Mouse (Mus musculus): ENCODE data around the gene Iqgap3.
A peak's percentile ranks its signal among the peaks of the same experiment; 100 is the strongest.

Iqgap3 gene

DNA sequence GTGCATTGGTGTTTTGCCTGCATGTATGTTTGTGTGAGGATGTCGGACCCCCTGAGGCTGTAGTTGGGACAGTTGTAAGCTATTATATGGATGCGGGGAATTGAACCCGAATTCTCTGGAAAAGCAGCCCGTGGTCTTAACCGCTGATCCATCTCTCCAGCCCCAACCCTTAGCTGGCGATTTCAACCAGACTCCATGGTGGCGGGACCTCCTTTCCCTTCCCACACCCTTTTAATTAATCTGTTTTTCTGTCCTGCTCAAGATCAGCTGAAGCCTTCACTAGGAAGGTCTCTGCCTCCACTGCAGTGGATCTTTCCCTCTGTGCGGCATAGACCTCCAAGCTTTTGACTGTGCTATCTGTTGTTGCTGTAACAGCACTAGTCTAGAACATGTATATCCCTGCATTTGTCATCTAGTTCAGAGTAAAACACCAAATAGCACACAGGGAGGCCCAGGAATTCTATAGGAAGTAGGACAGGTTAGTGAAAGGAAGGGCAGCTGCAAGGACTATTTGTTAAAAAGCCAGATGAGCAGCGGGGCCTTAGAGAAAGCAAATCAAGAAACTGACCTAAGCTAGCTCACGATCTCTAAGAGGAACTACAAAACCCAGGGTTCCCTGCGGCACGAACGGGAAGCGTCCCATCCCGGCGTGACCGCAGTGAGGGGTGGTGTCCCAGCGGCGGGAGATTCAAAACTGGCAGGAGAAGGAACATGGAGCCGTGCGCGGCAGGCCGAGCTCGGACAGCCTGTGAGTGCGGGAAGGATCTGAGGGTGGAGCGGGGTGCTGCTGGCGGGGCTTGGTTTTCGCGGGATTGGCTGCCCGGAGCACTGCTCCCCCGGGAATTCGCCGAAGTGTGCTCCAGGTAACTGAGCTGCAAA lies at the start of gene Iqgap3:
Iqgap3 (plus strand) TSS at position 627 of the 879 bp plus-strand sequence.
- DNase-seq (ENCODE audit: low spot score): peak; percentile 71

GRCm38 (mm10) chr3:88033506-88033905 lies 48.3 kb upstream of the Iqgap3 start:
- no peak for DNase-seq (ENCODE audit: low spot score)

DNA sequence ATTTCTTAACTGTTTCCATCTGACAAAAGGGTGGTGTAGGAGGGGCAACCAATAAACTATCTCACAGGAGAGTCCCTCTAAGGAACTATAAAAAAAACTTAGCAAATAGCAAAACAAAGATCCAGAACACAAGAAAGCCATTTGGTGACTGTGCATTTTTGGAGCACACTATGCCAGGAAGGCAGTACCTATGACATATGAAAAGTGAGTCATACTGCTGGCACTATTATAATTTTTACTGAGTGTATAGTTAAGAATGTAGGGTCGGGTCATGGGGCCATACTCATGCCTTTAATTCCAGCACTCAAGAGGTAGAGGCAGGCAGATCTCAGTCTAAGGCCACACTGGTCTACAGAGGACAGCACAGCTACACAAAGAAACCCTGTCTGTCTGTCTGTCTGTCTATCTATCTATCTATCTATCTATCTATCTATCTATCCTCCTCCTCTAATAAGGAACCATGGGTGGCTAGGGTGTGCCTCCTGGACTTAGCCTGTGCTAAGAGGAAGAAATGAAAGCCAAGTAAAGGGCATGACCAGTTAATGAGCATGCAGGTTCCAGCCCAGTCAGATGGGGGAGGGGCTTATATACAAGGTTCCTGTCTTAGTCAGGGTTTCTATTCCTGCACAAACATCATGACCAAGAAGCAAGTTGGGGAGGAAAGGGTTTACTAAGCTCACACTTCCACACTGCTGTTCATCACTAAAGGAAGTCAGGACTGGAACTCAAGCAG lies 46.0 kb upstream of the Iqgap3 start:
- DNase-seq (ENCODE audit: low spot score): no peak

DNA sequence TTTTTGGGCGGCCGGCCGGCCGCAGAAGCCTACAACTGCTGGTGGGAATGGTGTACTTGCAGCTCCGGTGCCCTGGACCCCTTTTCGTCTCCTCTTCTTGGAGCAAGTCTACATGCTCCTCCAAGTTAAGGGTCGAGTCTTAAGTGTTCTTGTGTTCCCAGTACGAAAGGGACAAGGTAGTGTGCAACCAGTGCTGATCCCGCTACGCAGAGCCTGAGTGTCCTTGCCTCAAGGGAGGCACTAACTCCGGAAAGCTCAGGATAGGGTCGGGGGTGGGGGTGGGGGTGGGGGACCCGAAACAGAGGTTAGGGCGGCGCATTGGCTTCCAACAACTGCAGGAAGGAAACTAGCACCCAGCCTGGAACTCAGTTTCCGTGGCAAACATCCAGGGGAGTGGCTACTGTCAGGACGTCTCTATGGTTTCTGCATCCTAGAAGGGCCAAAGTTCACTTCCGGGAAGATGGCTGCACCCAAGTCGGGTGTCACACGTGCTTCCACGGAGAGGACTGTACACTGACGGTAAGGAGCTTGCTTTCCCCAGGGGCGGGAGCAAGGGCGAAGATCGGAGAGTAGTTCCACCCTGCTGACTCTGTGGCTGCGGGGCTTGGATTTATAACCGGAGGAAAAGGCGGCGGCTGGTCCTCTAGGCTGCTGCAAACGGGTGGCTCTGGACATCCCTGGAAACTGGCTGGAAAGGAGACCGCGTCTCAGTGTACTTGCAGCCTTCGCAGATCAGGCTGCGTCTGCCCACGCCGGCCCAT lies 38.9 kb upstream of the Iqgap3 start, which contains the start of gene Gpatch4:
Gpatch4 (plus strand) TSS at position 448 of the 761 bp plus-strand sequence.
- DNase-seq (ENCODE audit: low spot score): peak; percentile 49

DNA sequence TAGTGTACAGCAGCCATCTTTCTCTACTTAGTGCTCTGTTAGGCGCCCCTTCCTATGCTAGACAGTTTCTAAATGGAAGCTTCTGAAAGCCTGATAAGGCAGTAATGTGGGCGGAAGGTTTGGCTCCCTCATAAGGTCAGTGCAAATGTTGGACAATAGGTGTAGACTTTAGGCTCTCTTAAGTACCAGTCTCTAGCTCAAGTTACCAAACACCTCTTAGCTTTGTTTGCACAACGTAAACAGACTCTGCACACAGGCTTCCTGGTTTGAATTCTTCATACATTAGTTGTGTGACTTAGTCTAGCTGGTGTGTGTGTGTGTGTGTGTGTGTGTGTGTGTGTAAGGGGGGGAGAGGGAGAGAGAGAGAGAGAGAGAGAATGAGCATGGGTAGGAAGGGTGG lies 32.2 kb upstream of the Iqgap3 start:
- DNase-seq (ENCODE audit: low spot score): no peak

- DNase-seq (ENCODE audit: low spot score): no peak
Observed at GRCm38 (mm10) chr3:88057030-88057429, 24.7 kb upstream of the Iqgap3 start.

DNA sequence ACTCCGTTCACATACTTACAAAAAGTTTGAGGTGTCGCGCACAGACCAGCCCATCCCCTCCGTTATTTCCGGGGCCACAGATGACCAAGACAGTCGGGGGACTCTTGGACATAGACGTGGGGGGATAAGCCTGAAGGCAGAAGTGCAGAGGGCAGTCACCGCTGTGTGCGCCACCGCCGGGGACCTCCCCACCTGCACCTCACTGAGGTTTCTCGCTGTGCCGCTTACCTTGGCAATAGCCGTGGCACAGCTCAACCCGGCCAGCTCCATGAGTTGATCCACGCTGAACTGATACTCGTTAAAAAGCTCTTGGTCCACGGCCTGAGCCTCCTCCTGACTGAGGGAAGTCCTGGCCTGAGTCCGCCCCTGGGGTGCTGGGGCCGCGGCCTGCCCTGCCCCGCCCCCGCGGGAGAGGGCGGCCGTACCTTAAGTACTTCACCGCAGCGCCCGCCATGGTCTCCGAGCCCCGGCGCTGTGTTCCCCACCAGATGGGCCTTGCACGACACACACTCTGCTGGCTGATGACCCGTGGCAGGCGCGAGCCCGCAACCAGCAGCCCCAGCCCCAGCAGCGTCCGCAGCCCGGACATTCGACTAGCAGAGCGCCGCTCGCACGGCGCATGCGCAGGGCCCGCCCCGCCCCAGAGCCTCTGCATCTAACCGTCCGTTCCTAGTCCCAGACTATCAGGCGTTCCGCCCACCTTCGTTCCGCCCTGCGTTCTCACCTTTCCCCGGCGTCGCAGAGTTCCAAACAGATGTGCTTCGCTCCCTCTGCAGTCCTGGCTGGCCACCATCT lies 23.7 kb upstream of the Iqgap3 start, which contains the start of gene Naxe:
Naxe (minus strand) TSS at position 594 of the 795 bp plus-strand sequence.
- peak; percentile 68 for DNase-seq (ENCODE audit: low spot score)

DNA sequence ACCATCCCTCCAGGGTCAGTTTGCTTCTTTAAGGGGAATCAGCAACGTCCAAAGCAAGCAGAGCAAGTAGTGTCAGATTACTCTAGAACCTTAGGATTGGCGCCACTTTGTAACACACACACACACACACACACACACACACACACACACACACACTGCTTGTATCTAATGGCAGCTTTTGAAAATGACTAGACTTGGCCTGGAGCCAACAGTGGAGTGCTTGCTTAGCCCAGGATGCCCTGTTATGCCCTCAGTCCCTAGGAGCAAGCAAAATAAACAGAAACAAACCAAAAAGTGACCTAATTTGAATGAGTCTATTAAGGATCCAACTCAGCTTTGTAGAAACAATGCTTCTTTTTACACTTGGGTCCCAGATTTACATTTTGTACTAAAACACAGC lies 13.4 kb upstream of the Iqgap3 start:
- no peak for DNase-seq (ENCODE audit: low spot score)

- DNase-seq (ENCODE audit: low spot score): peak; percentile 82
Observed at GRCm38 (mm10) chr3:88071783-88072182, 10.0 kb upstream of the Iqgap3 start.

GRCm38 (mm10) chr3:88073631-88074030 lies 8.1 kb upstream of the Iqgap3 start:
- DNase-seq (ENCODE audit: low spot score): no peak

GRCm38 (mm10) chr3:88074351-88074750 lies 7.4 kb upstream of the Iqgap3 start:
- DNase-seq (ENCODE audit: low spot score): no peak

DNA sequence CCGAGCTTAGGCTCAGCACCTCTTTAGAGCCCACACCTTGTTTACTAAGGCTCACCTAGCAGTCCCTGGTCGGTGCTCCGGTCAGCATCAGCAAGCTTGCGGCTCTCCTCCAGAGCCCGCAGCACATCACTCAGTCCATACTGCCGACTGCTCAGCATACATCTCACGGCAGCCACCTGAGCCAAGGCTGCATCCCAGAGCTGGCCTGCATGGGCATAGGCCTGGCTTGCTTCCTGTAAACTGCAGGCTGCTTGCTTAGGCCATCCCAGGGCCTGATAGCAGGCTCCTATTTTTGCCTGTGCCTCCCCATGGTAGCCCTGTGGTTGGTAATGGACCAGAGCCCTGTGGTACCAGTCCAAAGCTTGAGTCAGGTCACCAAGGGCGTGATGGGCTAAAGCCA lies 7.0 kb upstream of the Iqgap3 start:
- no peak for DNase-seq (ENCODE audit: low spot score)

- DNase-seq (ENCODE audit: low spot score): no peak
Observed at GRCm38 (mm10) chr3:88077441-88077840, 4.3 kb upstream of the Iqgap3 start.

- DNase-seq (ENCODE audit: low spot score): no peak
Observed at GRCm38 (mm10) chr3:88078204-88078603, 3.6 kb upstream of the Iqgap3 start, which contains the start of gene Ttc24. Ttc24 (minus strand) TSS chr3:88078304.

- DNase-seq (ENCODE audit: low spot score): no peak
Observed at GRCm38 (mm10) chr3:88082224-88082618, 450 bp downstream of the Iqgap3 start.

DNA sequence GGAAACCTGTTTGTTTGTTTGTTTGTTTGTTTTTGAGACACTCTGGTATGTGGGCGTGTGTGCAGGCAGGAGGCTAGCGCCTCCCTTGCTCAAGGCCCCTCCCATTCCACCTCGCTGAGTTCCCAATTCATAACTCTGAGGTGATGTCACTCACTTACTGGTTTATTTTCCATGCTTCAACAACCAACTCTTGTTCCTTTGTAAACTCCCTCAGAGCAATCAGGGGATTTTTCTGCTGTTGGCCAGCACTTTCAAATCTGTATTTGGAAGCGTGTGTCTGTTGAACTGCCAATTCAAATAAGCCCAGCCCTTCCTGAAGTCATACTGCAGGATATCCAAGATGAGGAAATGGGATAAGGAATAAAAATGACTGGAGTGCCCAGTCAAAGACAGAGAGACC lies 892 bp downstream of the Iqgap3 start:
- DNase-seq (ENCODE audit: low spot score): no peak

DNA sequence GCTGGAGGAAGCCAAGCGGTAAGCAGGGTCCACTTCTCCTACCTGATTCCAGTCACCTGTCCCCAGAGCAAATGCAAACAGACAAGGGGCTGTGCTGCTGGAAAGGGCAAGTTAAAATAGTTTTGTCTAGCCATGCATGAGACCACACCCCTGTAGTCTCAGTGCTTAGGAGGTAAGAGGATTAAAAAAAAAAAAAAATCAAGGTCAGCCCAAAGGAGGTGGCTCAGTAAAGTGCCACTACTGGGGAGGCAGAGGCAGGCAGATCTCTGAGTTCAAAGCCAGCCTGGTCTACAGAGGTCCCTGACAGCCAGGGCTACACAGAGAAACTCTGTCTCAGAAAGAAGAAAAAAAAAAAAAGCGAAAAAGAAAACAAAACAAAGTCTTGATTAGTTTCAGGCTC lies 2.2 kb downstream of the Iqgap3 start:
- no peak for DNase-seq (ENCODE audit: low spot score)

DNA sequence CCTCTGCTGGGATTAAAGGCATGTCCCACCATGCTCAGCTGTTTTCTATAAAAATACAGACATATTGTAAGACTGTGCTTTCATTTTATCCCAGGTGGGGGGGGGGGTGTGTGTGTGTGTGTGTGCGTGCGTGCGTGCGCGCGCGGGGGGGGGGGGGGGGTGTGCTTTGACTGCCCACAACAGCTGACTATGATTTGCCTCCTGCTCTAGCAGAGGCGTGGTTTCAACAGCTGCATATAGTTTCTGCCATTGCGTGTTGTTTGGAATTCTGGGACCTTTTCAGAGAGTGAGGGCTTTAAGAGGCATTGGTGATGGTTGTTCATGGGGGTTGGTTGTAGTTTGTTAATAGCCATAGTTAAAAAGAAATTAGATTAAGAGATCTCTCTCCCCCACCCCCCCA lies 3.7 kb downstream of the Iqgap3 start:
- no peak for DNase-seq (ENCODE audit: low spot score)

- DNase-seq (ENCODE audit: low spot score): no peak
Observed at GRCm38 (mm10) chr3:88087688-88088087, 5.9 kb downstream of the Iqgap3 start.

GRCm38 (mm10) chr3:88090106-88090505 lies 8.3 kb downstream of the Iqgap3 start:
- no peak for DNase-seq (ENCODE audit: low spot score)

- no peak for DNase-seq (ENCODE audit: low spot score)
Observed at GRCm38 (mm10) chr3:88090616-88091015, 8.8 kb downstream of the Iqgap3 start.
